Mouse (Mus musculus) heart, embryonic 16.5 days (tissue): ENCODE measurements around the gene Chrng. TPM values are rescaled to one million over a fixed set of nuclear protein-coding genes. Genes with fewer than 3 reads are reported as not detected.

Source experiments
- ATAC-seq: fragments of 200-750 bp; cut with Nextera tagmentation; replicated peaks from 2 replicates; pipeline ENCODE4 v1.8.0; 2017; ENCODE audit warnings: moderate number of reproducible peaks; ENCODE audit not compliant: insufficient read depth, low FRiP score; ENCODE audit errors: extremely low read depth
- H3K27ac ChIP-seq: fragments of 300-500 bp; sonication (generic); 2 replicates; pipeline ENCODE4 v1.5.1; 2014; ENCODE audit warnings: mild to moderate bottlenecking, low read length, control low read depth, moderate library complexity
- H3K27me3 ChIP-seq: fragments of 300-500 bp; sonication (generic); 2 replicates; pipeline ENCODE4 v1.6.1; 2014; ENCODE audit warnings: low read length, mixed read lengths; ENCODE audit not compliant: control insufficient read depth, insufficient read depth
- H3K36me3 ChIP-seq: fragments of 300-500 bp; sonication (generic); 2 replicates; pipeline ENCODE4 v1.6.1; 2014; ENCODE audit not compliant: control insufficient read depth, insufficient read depth
- H3K4me1 ChIP-seq: fragments of 300-500 bp; sonication (generic); 2 replicates; pipeline ENCODE4 v1.6.1; 2014; ENCODE audit warnings: low read length, mixed read lengths; ENCODE audit not compliant: control insufficient read depth, insufficient read depth
- H3K4me2 ChIP-seq: fragments of 300-500 bp; sonication (generic); 2 replicates; pipeline ENCODE4 v1.6.1; 2014; ENCODE audit warnings: low read depth, mild to moderate bottlenecking, control low read depth, low read length
- H3K4me3 ChIP-seq: fragments of 300-500 bp; sonication (generic); 2 replicates; pipeline ENCODE4 v1.5.1; 2014; ENCODE audit warnings: mild to moderate bottlenecking, control low read depth, low read length
- H3K9ac ChIP-seq: fragments of 300-500 bp; sonication (generic); 2 replicates; pipeline ENCODE4 v1.6.1; 2014; ENCODE audit warnings: low read length, control low read depth
- H3K9me3 ChIP-seq: fragments of 300-500 bp; sonication (generic); replicated peaks from 2 replicates; pipeline ENCODE4 v1.6.1; 2016; ENCODE audit warnings: low read length; ENCODE audit not compliant: control insufficient read depth
- WGBS: fragments of 180-500 bp; shearing (Covaris S2); extraction: QIAGEN DNeasy Blood & Tissue Kit; methylation state at CpG from one replicate; pipeline ENCODE4 v1.1.7; 2014; 5-methylcytosine and 5-hydroxymethylcytosine counted together
- polyA plus RNA-seq: library from polyadenylated mRNA; unstranded; fragments of >200 nt; fragmentation: Nextera tagmentation; extraction: Ambion mirVana; gene quantifications from 2 replicates; pipeline ENCODE4 v1.2.1, GENCODE M21; 2015

Gene Chrng
- polyA plus RNA-seq, result 1.1 and 1.6 TPM in 2 replicates

DNA sequence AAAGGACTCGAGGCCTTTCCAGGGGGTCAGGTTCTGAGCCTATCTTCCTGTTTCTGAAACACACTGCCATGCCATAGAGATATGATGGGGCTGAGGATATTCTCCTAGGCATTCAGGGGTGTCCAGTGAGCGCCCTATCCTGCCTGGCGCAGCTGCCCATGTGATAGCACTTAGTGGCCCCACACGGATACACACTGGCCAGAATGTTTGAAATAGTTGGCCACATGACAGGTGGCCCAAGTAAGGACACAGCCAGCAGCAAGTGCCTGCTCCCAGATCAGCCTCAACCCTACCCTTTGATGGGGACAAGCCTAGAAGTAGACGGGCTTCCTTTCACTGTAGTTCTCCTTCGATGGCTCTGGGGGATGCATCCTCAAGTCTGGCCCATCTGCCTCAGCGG, at the start of gene Chrng:
TSS of gene Chrng (plus strand) at position 193 of the 400 bp plus-strand sequence.
- H3K9me3 ChIP-seq, result no peaks in the 10 kb centered on the region
- H3K27ac ChIP-seq, result no peak within 1 kb of the TSS
- H3K9ac ChIP-seq, result no peak within 1 kb of the TSS
- H3K4me2 ChIP-seq, result no peak within 1 kb of the TSS
- no peak within 1 kb of the TSS for H3K4me3 ChIP-seq
- WGBS, result 74% methylated on average over 7 of the region's 7 CpGs
- H3K4me1 ChIP-seq, result no peaks in the 10 kb centered on the region; the same call in 1 of the 2 replicates
- H3K27me3 ChIP-seq, result peaks cover 31% of the 10 kb centered on the region
- H3K36me3 ChIP-seq, result no peaks in the 10 kb centered on the region
- ATAC-seq, result no peak

DNA sequence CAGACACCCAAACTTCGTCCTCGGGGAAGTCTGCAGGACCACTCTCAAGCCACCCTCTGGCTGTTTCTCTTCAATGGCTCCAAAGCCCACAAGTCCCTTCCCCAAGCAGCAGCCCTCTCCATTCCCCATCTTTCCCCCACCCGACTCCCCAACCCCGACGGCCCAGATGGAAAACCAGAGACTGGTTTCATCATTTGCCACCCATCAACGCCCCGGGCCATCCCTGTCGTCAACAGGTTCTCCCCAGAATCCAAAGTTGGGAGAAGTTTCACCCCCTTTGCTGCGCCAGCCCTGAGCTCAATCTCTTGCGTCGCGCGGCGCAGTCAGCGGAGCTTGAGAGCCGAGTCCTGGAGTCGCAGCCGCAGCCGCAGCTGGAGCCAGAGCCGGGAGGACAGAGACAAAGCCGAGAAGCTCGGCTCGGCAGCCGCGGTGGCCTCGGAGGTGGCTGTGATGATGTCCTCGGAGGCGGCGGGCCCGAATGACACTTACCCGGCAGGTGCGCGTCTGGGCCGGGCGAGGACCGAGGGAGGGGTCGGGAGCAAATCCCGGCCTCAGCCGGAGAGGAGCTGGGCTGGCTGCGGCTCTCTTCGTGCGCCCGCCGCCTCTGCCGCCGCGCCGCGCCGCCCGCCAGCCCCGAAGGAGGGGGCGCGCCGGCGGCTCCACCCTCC, 48.8 kb upstream of the Chrng start:
- no peak; the same call in 1 of the 2 replicates for ATAC-seq
- Histone ChIP-seq H3K27ac (no peak overlapping the region), H3K4me1 (no peaks in the 10 kb centered on the region), H3K36me3 (no peaks in the 10 kb centered on the region), H3K4me2 (peak overlapping the region; percentile 51), H3K9me3 (no peaks in the 10 kb centered on the region), H3K27me3 (peaks cover 95% of the 10 kb centered on the region), H3K4me3 (peak overlapping the region; percentile 33), H3K9ac (no peak overlapping the region)
- WGBS, result 2% methylated on average over 41 of the region's 56 CpGs

- Histone ChIP-seq H3K27ac (no peak within 1 kb of the TSS), H3K9ac (no peak within 1 kb of the TSS), H3K36me3 (no peaks in the 10 kb centered on the region), H3K4me1 (no peaks in the 10 kb centered on the region), H3K9me3 (no peaks in the 10 kb centered on the region), H3K27me3 (peaks cover 92% of the 10 kb centered on the region), H3K4me3 (peak within 1 kb of the TSS; percentile 33), H3K4me2 (peak within 1 kb of the TSS; percentile 51)
- WGBS, result 6% methylated on average over 12 of the region's 12 CpGs
- ATAC-seq, result no peak
These were observed 48.3 kb upstream of the Chrng start, which contains the start of gene Ecel1 for GRCm38 (mm10) chr1:87156199-87156587. TSS of gene Ecel1 (minus strand) at chr1:87156521.

DNA sequence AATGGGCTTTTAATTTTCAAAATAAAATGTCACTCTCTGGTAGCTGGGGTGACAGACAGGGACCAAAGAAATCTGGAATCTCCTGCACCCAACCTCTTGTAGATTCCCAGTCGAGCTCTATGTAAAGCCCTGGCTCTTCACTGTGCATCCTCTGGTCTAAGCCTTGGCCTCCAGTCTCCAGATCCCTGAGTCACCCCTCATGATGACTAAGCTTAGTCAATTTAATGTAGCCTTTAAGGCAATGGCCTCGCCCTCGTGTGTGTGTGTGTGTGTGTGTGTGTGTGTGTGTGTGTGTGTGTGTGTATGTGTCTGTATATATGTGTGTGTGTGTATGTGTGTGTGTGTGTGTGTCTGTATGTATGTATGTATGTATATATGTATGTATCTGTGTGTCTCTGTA, 45.1 kb upstream of the Chrng start:
- H3K9ac ChIP-seq, result no peak overlapping the region
- no peak overlapping the region for H3K4me3 ChIP-seq
- no peaks in the 10 kb centered on the region for H3K36me3 ChIP-seq
- WGBS, result 71% methylated on average over 3 of the region's 3 CpGs
- no peaks in the 10 kb centered on the region for H3K9me3 ChIP-seq
- H3K4me2 ChIP-seq, result no peak overlapping the region
- no peak for ATAC-seq
- H3K27me3 ChIP-seq, result peaks cover 76% of the 10 kb centered on the region
- no peak overlapping the region for H3K27ac ChIP-seq
- H3K4me1 ChIP-seq, result no peaks in the 10 kb centered on the region

GRCm38 (mm10) chr1:87164164-87164795, 40.2 kb upstream of the Chrng start:
- Histone ChIP-seq H3K4me2 (no peak overlapping the region), H3K36me3 (no peaks in the 10 kb centered on the region), H3K27me3 (peaks cover 50% of the 10 kb centered on the region), H3K9me3 (no peaks in the 10 kb centered on the region), H3K4me1 (no peaks in the 10 kb centered on the region), H3K4me3 (no peak overlapping the region), H3K27ac (no peak overlapping the region), H3K9ac (no peak overlapping the region)
- 22% methylated on average over 11 of the region's 11 CpGs for WGBS
- ATAC-seq, result no peak

DNA sequence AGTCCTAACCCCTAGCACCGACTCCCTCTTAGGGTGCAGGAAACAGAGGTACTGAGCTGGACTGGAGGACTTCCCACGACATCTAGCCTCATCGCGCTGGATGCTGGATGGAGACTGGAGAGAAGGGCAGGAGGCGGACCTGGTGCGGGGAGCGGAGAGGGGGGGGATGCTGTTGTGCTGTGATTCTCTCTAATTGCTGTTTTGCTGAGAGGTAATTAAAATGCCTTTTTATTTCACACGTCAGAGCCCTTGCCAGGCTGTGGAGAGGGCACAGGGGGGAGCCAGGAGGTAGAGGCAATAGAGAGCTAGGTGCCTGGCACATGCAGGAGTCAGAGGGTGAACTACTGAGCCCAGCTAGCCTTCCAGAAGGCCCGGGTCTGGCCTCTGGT, 39.7 kb upstream of the Chrng start:
- Histone ChIP-seq H3K9ac (no peak overlapping the region), H3K27ac (no peak overlapping the region), H3K27me3 (peaks cover 52% of the 10 kb centered on the region), H3K36me3 (no peaks in the 10 kb centered on the region), H3K4me3 (no peak overlapping the region), H3K4me1 (no peaks in the 10 kb centered on the region), H3K9me3 (no peaks in the 10 kb centered on the region), H3K4me2 (no peak overlapping the region)
- no peak for ATAC-seq
- WGBS, result 54% methylated on average over 9 of the region's 9 CpGs

DNA sequence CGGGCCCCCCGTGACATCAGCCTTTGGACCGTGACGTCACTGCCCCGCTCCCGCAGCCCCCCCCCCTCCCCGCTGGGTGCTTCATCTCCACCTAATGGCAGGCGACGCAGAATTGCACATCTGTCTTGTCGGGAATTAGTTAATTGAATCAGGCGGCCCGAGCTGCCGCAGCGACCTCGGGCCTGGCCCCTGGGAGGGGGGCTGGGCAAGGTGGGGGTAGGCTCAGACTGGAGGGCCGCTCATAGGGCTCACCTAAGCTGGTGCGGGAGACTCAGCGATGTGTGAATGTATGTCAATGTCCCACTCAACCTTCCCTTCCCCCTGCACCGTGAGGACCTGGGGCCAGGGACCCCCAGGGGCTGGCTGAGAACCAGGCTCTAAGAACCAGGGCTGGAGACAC, 34.0 kb upstream of the Chrng start:
- H3K4me1 ChIP-seq, result no peaks in the 10 kb centered on the region
- H3K27me3 ChIP-seq, result peaks cover 48% of the 10 kb centered on the region
- H3K4me2 ChIP-seq, result no peak overlapping the region
- H3K9ac ChIP-seq, result no peak overlapping the region
- no peak for ATAC-seq
- H3K27ac ChIP-seq, result no peak overlapping the region
- H3K36me3 ChIP-seq, result no peaks in the 10 kb centered on the region
- WGBS, result 11% methylated on average over 19 of the region's 19 CpGs
- no peak overlapping the region for H3K4me3 ChIP-seq
- no peaks in the 10 kb centered on the region for H3K9me3 ChIP-seq

DNA sequence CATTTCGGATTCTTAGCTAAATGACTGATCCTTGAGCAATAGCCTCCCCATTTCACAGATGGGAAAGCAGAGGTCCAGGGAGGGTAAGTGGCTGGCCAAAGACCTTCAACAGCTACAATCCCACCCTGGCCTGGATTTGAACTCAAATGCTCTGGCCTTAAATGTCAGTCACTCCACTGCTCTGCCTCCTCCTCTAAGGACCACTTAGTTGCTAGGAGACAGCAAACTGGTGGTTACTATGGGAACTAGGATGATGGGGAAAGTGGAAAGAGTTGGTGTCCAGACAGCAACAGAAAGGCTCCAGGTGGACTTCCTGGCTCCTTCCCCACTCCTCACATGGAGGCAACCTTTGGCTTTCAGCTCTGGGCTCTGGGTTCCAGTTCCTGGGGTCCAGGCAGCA, 33.1 kb upstream of the Chrng start:
- WGBS, result 82% methylated on average over 1 of the region's 1 CpGs
- H3K27ac ChIP-seq, result no peak overlapping the region
- H3K4me1 ChIP-seq, result peaks cover 3% of the 10 kb centered on the region

GRCm38 (mm10) chr1:87172316-87172715, 32.1 kb upstream of the Chrng start:
- Histone ChIP-seq H3K4me2 (no peak overlapping the region), H3K27me3 (peaks cover 42% of the 10 kb centered on the region), H3K4me1 (peaks cover 3% of the 10 kb centered on the region), H3K9ac (no peak overlapping the region), H3K36me3 (no peaks in the 10 kb centered on the region), H3K9me3 (no peaks in the 10 kb centered on the region), H3K27ac (no peak overlapping the region), H3K4me3 (no peak overlapping the region)
- no peak for ATAC-seq
- 36% methylated on average over 9 of the region's 9 CpGs for WGBS

More for the DNA sequence above, 33.1 kb upstream of the Chrng start:
- Histone ChIP-seq H3K9me3 (no peaks in the 10 kb centered on the region), H3K9ac (no peak overlapping the region), H3K36me3 (no peaks in the 10 kb centered on the region), H3K27me3 (peaks cover 40% of the 10 kb centered on the region), H3K4me3 (no peak overlapping the region), H3K4me2 (no peak overlapping the region)
- no peak for ATAC-seq
